Mouse (Mus musculus) megakaryocyte, embryonic 14.5 days (primary cell): ENCODE data around the gene Ccdc85c.

ENCODE experiments used
- FLI1 ChIP-seq: IDR thresholded peaks from 2 replicates; pipeline ENCODE4 v1.6.1; 2012; ENCODE audit warnings: low read length, inconsistent platforms, mixed read lengths
- GATA1 ChIP-seq: IDR thresholded peaks from 3 replicates; pipeline ENCODE4 v1.6.1; 2012; ENCODE audit warnings: mixed read lengths, low read length, inconsistent platforms, borderline replicate concordance

DNA sequence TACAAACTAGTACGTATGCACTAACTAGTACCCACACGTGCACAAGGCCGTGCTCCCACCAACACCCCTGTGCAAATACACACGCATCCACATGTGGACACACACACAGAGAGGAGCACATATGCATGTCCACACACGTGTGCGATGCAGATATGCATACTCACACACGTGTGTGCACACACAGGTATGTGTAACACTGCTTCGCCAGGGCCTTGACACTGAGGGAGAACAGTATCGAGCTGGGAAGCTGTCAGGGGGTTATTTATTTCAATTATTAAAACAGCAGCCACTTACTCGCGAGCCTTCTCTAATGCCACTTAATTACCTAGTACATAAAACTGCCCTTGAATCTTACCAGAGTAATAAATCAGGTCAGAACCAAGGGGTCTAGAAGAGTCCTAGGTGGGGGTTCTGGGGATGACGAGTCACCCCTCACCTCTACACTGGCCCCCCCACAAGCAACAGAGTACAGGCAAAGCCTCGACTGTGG is 34.8 kb downstream of the Ccdc85c start:
- TF ChIP-seq GATA1 (no peak), FLI1 (no peak)
